Mouse (Mus musculus) kidney, postnatal 0 days (tissue): ENCODE measurements around the gene Rptn. TPM values are rescaled to one million over a fixed set of nuclear protein-coding genes. Genes with fewer than 3 reads are reported as not detected.
"Not testable (repeated sequence)": the region's sequence is repeated elsewhere in the genome, so short reads cannot be mapped to it uniquely, and the experiment has no call there.

Experiments used
- ATAC-seq: fragments of 200-750 bp; cut with Nextera tagmentation; replicated peaks from 2 replicates; pipeline ENCODE4 v1.8.0; 2017; ENCODE audit warnings: low read depth, moderate number of reproducible peaks, moderate TSS enrichment, moderate library complexity; ENCODE audit not compliant: low FRiP score
- DNase-seq: peaks from one replicate; pipeline ENCODE4 v3.0.0-alpha.2; 2016; ENCODE audit warnings: low spot score
- H3K27ac ChIP-seq: fragments of 300-500 bp; sonication (generic); 2 replicates; pipeline ENCODE4 v1.5.1; 2014; ENCODE audit warnings: mild to moderate bottlenecking
- H3K27me3 ChIP-seq: fragments of 300-500 bp; sonication (generic); 2 replicates; pipeline ENCODE4 v1.6.1; 2014; ENCODE audit warnings: low read length, mixed read lengths; ENCODE audit not compliant: insufficient read depth
- H3K36me3 ChIP-seq: fragments of 300-500 bp; sonication (generic); 2 replicates; pipeline ENCODE4 v1.6.1; 2014; ENCODE audit warnings: low read length, mixed read lengths; ENCODE audit not compliant: insufficient read depth
- H3K4me1 ChIP-seq: fragments of 300-500 bp; sonication (generic); replicated peaks from 2 replicates; pipeline ENCODE4 v1.6.1; 2014; ENCODE audit warnings: antibody characterized with exemption, low read length, mixed read lengths; ENCODE audit not compliant: insufficient read depth
- H3K4me2 ChIP-seq: fragments of 300-500 bp; sonication (generic); 2 replicates; pipeline ENCODE4 v1.6.1; 2014; ENCODE audit warnings: mild to moderate bottlenecking, low read length, moderate library complexity, mixed read lengths
- H3K4me3 ChIP-seq: fragments of 300-500 bp; sonication (generic); replicated peaks from 2 replicates; pipeline ENCODE4 v1.5.1; 2014; ENCODE audit warnings: low read depth, low read length
- H3K9ac ChIP-seq: fragments of 300-500 bp; sonication (generic); 2 replicates; pipeline ENCODE4 v1.6.1; 2014; ENCODE audit warnings: low read depth, low read length
- H3K9me3 ChIP-seq: fragments of 300-500 bp; sonication (generic); replicated peaks from 2 replicates; pipeline ENCODE4 v1.6.1; 2016; ENCODE audit warnings: low read length, inconsistent platforms, mixed read lengths
- CTCF ChIP-seq: IDR thresholded peaks from 2 replicates; pipeline ENCODE4 v1.5.1; 2016; ENCODE audit warnings: antibody characterized with exemption, low read depth, mild to moderate bottlenecking, moderate library complexity
- WGBS: fragments of 180-500 bp; shearing (Covaris S2); extraction: QIAGEN DNeasy Blood & Tissue Kit; methylation state at CpG from one replicate; pipeline ENCODE4 v1.1.7; 2014; 5-methylcytosine and 5-hydroxymethylcytosine counted together
- polyA plus RNA-seq: library from polyadenylated mRNA; unstranded; fragments of >200 nt; fragmentation: Nextera tagmentation; extraction: Ambion mirVana; gene quantifications from 2 replicates; pipeline ENCODE4 v1.2.1, GENCODE M21; 2015

Rptn gene
- polyA plus RNA-seq, 1 experiment from 2014 or later = 0.05 TPM

DNA sequence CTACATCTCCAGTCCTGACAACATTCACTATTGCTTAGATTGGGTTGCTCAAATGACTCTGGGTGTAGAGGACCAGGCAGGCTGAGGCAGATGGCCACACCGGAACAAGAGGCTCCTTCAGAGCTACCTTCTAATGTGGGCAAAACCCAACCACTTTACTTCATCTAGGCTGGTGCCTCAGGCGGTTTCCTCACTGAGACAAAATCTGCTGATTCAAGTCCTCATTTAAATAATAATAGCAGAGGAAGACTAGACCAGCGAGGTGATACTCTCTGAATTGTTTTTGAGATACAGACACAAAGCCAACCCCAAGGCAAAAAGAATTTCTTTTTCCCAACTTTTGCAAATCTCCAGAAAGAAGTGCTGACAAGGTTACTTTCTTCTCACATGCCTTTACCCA lies 38.2 kb downstream of the Rptn start:
- no peak for TF ChIP-seq CTCF
- DNase-seq (no peak), ATAC-seq (no peak)

DNA sequence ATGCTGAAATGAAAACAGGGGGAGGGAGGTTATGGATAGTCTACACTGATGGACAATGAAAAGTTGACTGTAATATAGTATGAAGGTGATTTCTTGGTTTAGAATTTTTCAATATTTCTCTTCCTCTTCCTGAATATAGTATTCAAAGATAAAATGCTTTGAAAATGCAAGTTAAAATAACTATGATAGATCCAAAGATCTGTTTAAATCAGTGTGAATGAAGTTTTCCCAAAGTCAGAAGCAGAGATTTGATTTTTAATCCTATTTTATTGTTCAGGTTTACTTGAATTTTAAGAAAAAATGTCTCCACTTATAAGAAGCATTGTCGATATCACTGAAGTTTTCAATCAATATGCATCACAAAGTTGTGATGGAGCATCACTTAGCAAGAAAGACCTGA lies 48.5 kb downstream of the Rptn start, which contains the start of gene Tchh:
Gene Tchh (plus strand): TSS at position 301 of the 400 bp plus-strand sequence.
- H3K36me3 ChIP-seq = no peaks in the 10 kb centered on the region
- no peak within 1 kb of the TSS for H3K27ac ChIP-seq
- DNase-seq (no peak), ATAC-seq (no peak)
- no peak within 1 kb of the TSS for H3K9ac ChIP-seq
- 90% methylated on average over 1 of the region's 1 CpGs for WGBS
- H3K9me3 ChIP-seq = no peaks in the 10 kb centered on the region
- peaks cover 13% of the 10 kb centered on the region for H3K27me3 ChIP-seq
- peak within 1 kb of the TSS; percentile 94 for H3K4me2 ChIP-seq
- TF ChIP-seq CTCF = no peak
- H3K4me3 ChIP-seq = no peak within 1 kb of the TSS; the same call in 1 of the 2 replicates
- H3K4me1 ChIP-seq = peaks cover 7% of the 10 kb centered on the region

More for the DNA sequence above, 38.2 kb downstream of the Rptn start:
- Histone ChIP-seq H3K4me1 (no peaks in the 10 kb centered on the region), H3K9me3 (no peaks in the 10 kb centered on the region), H3K4me2 (no peak overlapping the region), H3K27me3 (0 out of 2 replicates have a peak, but pooled peaks cover 3% of the 10 kb centered on the region), H3K4me3 (no peak overlapping the region), H3K36me3 (no peaks in the 10 kb centered on the region), H3K27ac (no peak overlapping the region), H3K9ac (no peak overlapping the region)
- 57% methylated on average over 3 of the region's 3 CpGs for WGBS

DNA sequence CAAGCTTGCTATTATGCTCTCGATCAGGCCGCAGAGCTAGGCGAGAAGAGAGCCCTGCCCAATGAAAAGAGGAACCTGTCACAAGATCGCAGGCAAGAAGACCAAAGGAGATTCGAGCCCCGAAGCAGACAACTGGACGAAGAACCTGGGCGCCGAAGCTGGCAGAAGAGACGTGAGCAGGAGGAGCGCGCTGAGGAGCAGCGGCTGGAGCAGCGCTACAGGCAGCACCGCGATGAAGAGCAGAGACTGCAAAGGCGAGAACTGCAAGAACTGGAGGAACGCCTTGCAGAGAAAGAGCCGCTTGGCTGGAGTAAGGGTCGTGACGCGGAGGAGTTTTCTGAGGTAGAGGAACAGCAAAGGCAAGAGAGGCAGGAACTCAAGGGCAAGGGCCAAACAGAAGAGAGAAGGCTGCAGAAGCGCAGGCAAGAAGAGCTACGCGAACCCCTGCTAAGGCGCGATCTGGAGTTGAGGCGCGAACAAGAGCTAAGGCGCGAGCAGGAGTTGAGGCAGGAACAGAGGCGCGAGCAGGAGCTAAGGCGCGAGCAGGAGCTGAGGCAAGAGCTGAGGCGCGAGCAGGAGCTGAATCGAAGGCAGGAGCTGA lies 50.1 kb downstream of the Rptn start:
- 0 out of 2 replicates have a peak overlapping the region, but pooled peaks have one; percentile 41 for H3K9ac ChIP-seq
- TF ChIP-seq CTCF = no peak
- peak overlapping the region; percentile 94 for H3K4me2 ChIP-seq
- under 1% methylated on average over 38 of the region's 38 CpGs for WGBS
- no peaks in the 10 kb centered on the region for H3K36me3 ChIP-seq
- H3K4me3 ChIP-seq = peak overlapping the region; percentile 47
- no peak overlapping the region for H3K27ac ChIP-seq
- no peaks in the 10 kb centered on the region for H3K9me3 ChIP-seq
- peaks cover 9% of the 10 kb centered on the region for H3K4me1 ChIP-seq
- ATAC-seq (no peak), DNase-seq (peak; percentile 44)
- peaks cover 13% of the 10 kb centered on the region for H3K27me3 ChIP-seq

DNA sequence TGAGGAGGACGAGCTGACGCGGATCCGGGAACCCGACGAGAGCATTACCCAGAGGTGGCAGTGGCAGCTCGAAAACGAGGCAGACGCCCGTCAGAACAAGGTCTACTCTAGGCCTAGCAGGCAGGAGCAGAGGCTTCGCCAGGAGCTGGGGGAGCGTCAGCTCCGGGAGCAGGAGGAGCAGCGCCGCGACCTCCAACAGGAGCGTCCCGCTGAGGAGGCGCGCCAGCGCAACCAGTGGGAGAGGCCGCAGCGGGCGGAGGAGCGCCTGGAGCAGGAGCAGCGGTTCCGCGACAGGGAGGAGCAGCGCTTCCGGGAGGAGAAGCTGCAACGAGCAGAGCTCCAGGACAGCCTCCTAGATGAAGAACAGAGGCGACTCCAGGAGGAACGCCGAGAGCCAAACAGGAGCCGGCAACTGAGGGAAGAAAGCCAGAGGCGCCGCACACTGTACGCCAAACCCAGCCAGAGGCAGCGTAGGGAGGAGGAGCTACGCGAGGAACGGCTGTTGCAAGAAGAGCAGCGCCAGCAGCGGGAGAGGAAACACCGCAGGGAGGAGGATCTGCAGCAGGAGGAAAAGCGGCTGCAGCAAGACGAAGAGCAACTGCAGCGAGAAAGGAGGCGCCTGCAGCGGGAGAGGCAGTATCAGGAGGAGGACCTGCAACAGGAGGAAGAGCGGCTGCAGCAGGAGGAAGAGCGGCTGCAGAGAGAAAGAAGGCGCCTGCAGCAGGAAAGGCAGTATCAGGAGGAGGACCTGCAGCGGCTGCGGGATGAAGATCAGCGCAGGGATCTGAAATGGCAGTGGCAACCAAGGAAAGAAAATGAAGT lies 51.1 kb downstream of the Rptn start:
- H3K4me2 ChIP-seq = peak overlapping the region; percentile 94
- no peaks in the 10 kb centered on the region for H3K9me3 ChIP-seq
- peaks cover 9% of the 10 kb centered on the region for H3K4me1 ChIP-seq
- TF ChIP-seq CTCF = no peak
- H3K27me3 ChIP-seq = peaks cover 13% of the 10 kb centered on the region
- H3K36me3 ChIP-seq = no peaks in the 10 kb centered on the region
- WGBS = under 1% methylated on average over 56 of the region's 56 CpGs
- peak overlapping the region; percentile 47 for H3K4me3 ChIP-seq
- H3K27ac ChIP-seq = peak overlapping the region; percentile 39; the same call in 1 of the 2 replicates
- peak; percentile 65; the same call in 1 of the 2 replicates for ATAC-seq
- peak overlapping the region; percentile 41; the same call in 1 of the 2 replicates for H3K9ac ChIP-seq
- DNase-seq = peak; percentile 86

DNA sequence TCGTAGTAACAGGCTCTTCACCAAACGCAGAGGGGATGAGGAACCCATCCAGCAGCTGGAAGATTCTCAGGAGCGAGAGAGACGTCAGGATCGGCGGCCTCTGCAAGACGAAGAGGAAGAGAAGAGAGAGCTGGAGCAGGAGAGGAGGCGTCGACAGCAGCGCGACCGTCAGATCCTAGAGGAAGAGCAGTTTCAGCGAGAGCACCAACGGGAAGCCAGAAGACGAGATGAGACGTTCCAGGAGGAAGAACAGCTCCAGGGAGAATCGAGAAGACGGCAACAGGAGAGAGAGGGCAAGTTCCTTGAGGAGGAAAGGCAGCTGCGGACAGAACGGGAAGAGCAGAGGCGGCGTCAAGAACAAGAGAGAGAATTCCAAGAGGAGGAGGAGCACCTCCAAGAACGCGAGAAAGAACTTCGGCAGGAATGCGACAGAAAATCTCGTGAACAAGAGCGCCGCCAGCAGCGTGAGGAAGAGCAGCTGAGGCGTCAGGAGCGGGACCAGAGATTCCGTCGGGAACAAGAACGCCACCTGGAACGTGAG lies 51.7 kb downstream of the Rptn start:
- Histone ChIP-seq H3K9ac (peak overlapping the region; percentile 40; the same call in 1 of the 2 replicates), H3K4me3 (peak overlapping the region; percentile 47), H3K36me3 (no peaks in the 10 kb centered on the region), H3K4me1 (peaks cover 9% of the 10 kb centered on the region), H3K4me2 (peak overlapping the region; percentile 94), H3K9me3 (no peaks in the 10 kb centered on the region), H3K27ac (peak overlapping the region; percentile 39; the same call in 1 of the 2 replicates), H3K27me3 (peaks cover 13% of the 10 kb centered on the region)
- WGBS = under 1% methylated on average over 36 of the region's 36 CpGs
- ATAC-seq (no peak), DNase-seq (peak; percentile 73)
- TF ChIP-seq CTCF = no peak

DNA sequence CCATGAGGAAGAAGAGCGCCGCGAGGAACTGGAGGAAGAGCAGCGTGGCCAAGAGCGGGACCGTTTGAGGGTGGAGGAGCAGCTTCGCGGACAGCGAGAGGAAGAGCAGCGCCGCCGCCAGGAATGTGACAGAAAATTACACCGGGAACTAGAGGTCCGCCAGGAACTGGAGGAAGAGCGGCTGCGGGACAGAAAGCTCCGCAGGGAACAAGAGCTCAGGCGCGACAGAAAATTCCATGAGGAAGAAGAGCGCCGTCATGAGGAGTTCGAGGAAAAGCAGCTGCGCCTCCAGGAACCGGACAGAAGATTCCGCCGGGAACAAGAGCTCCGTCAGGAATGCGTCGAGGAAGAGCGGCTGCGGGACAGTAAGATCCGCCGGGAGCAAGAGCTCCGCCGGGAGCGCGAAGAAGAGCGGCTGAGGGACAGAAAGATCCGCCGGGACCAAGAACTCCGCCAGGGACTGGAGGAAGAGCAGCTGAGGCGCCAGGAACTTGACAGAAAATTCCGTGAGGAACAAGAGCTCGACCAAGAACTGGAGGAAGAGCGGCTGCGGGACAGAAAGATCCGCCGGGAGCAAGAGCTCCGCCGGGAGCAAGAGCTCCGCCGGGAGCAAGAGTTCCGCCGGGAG lies 52.7 kb downstream of the Rptn start:
- DNase-seq (peak; percentile 79), ATAC-seq (no peak)
- H3K36me3 ChIP-seq = no peaks in the 10 kb centered on the region
- no peak for TF ChIP-seq CTCF
- 2% methylated on average over 54 of the region's 54 CpGs for WGBS
- peak overlapping the region; percentile 57 for H3K9ac ChIP-seq
- H3K4me2 ChIP-seq = peak overlapping the region; percentile 94
- H3K9me3 ChIP-seq = no peaks in the 10 kb centered on the region
- peaks cover 10% of the 10 kb centered on the region for H3K27me3 ChIP-seq
- peaks cover 9% of the 10 kb centered on the region for H3K4me1 ChIP-seq
- H3K4me3 ChIP-seq = peak overlapping the region; percentile 47
- no peak overlapping the region; the same call in 1 of the 2 replicates for H3K27ac ChIP-seq

DNA sequence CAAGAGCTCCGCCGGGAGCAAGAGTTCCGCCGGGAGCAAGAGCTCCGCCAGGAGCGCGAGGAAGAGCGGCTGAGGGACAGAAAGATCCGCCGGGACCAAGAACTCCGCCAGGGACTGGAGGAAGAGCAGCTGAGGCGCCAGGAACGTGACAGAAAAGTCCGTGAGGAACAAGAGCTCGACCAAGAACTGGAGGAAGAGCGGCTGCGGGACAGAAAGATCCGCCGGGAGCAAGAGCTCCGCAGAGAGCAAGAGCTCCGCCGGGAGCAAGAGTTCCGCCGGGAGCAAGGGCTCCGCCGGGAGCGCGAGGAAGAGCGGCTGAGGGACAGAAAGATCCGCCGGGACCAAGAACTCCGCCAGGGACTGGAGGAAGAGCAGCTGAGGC lies 53.2 kb downstream of the Rptn start:
- Histone ChIP-seq H3K9ac (peak overlapping the region; percentile 57), H3K4me2 (peak overlapping the region; percentile 94), H3K4me3 (peak overlapping the region; percentile 47), H3K27ac (peak overlapping the region; percentile 75)
- not testable (repeated sequence) for H3K27me3 ChIP-seq, H3K36me3 ChIP-seq, H3K4me1 ChIP-seq, ATAC-seq, DNase-seq, H3K9me3 ChIP-seq
- WGBS = under 1% methylated on average over 32 of the region's 32 CpGs
